Mouse (Mus musculus) cerebellum, postnatal 10 days (tissue): Measurements from ENCODE around the gene Acyp1.
A peak's percentile ranks its signal among the peaks of the same experiment; 100 is the strongest.

Experiments used
- DNase-seq, 2 experiments: peaks; one replicate each; pipeline ENCODE4 v3.0.0; 2021; ENCODE audit warnings: mixed read lengths in 2 of 2

Gene Acyp1

DNA sequence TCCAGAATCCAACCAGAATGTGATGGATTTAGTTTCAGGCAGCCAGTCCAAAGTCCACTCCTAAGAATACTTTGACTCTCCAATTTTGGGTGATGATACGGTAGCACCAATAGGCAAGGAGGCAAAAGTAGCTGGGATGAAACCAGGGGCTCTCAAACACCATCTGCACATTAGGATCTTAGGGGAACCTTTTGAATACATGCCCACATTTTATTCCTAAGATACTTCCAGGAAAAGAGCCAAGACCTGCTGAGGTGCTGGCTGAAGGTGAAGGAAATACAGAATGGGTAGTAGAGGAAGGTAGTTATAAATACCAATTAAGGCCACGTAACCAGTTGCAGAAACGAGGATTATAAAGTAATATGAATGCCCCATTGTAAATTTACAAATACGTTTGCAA is 6.5 kb downstream of the Acyp1 start:
- DNase-seq: peak; percentile 47 to 73

DNA sequence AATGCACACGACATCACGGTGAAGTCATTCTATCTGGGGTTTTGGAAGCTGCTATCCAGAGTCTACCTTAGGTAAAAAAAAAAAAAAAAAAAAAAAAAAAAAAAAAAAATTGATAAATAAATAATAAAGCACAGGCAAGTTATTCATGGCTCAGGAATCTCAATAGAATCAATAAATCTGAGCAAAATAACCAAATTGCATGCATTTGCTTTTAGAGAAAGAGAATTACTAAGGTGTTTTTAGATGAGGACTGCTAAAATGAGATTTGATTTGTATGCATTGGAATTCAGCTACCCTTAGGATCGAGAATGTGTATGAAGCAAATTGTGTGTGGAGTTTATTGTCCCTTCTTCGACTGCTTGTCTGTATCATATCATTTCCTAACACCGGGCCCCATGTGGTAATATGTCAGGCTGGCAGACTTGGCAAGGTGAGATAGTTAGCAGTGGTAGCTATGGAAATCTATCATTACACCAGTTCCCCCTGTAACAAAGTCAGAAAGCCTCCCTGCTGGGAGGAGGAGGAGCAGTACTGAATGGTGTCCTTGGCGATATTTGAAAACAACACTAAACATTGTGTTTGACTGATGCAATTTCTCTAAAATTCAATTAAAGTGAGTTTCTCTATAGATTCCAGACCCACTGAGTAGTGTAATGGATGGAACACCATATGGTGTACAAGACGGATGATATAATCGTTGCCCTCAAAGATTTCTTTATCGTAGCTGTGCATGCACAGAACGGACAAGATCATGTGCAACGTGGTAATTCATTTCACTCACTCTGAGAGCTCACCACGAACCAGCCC is 7.2 kb downstream of the Acyp1 start:
- peak; percentile 59 to 61 for DNase-seq

DNA sequence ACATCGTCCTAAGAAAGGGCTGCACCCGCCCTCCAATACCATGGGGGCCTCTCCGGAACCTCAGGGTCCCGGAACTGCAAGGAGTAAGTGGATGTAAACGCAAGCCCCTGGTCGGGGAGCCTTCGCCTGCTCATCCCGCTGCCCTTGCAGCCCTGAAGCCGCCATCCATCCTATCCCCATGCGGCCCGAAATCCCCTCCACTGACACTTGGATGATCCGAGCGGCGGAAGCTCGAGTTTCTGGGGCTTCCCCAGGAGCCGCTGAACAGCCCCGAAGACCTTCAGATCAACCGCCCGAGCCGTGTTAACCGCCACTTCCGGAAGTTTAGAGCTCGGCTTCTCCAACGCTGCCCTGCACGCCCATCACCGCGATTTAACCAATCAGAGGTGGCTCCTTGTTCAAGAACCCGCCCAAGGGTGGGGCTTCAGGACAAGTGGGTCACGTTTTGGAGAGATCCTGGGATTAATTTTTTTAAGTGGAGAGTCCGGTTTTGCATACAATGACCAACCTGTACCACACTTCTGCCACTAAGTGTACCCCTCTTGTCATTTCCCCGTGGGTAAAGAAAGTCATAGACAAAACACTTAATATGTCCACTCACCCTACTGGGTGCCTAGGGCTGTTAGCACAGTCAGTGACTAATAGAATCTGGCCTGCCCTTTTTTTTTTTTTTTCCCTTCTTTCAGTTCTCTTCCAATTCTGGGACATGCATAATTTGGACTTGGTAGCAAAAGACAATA is 8.0 kb downstream of the Acyp1 start:
- peak; percentile 98 for DNase-seq

GRCm38 (mm10) chr12:85279396-85280080 is 8.7 kb downstream of the Acyp1 start:
- peak in 1 of 2 experiments; percentile 48 for DNase-seq

- no peak for DNase-seq
These were observed 9.3 kb downstream of the Acyp1 start for GRCm38 (mm10) chr12:85278919-85279318.

GRCm38 (mm10) chr12:85276273-85276672 is 12.0 kb downstream of the Acyp1 start:
- DNase-seq: no peak

DNA sequence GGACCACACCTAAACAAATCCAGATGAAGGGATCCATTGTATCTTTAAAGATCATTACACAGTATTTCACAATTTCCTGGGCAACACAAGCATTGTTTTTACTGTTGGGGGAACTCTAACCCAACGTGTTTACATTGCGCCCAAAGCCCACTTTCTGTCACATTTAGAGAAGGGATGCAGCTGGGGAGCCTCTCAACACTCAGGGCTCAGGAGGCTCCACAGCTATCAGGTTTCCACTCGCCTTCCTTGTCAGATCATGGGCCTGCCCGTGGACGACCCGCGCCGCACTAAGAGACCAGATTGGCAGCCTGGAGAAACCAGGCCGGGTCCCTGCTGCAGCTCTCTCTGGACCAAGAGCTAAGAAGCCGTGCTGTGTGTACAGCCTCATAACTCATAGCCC is 14.7 kb downstream of the Acyp1 start:
- no peak for DNase-seq

GRCm38 (mm10) chr12:85271843-85272206 is 16.4 kb downstream of the Acyp1 start:
- DNase-seq: no peak

GRCm38 (mm10) chr12:85271132-85271842 is 17.0 kb downstream of the Acyp1 start:
- no peak for DNase-seq

DNA sequence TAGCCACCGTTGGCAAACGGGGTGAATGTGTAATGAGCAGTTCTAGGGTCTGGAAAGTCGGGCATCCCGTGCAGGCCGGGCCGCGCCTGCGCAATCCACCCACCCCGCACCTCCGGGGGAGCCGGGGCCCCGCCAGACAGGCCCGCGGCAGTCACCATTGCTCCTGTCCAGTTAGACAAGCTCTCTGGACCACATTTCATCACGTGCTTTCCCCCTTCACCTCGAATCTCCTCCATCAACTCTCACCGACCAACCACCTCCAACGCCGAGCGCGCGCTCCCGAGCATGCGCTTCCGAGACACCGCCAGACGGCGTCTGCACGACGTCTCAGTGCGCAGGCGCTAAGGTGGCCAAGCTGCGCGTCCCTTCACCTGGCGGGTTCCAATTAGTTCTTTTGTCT is 17.9 kb downstream of the Acyp1 start, which contains the start of gene Mlh3:
TSS of gene Mlh3 (minus strand) at position 281 of the 400 bp plus-strand sequence.
- peak; percentile 93 to 96 for DNase-seq

GRCm38 (mm10) chr12:85269821-85270220 is 18.4 kb downstream of the Acyp1 start:
- no peak for DNase-seq

- no peak for DNase-seq
These were observed 22.0 kb downstream of the Acyp1 start for GRCm38 (mm10) chr12:85266248-85266647.

DNA sequence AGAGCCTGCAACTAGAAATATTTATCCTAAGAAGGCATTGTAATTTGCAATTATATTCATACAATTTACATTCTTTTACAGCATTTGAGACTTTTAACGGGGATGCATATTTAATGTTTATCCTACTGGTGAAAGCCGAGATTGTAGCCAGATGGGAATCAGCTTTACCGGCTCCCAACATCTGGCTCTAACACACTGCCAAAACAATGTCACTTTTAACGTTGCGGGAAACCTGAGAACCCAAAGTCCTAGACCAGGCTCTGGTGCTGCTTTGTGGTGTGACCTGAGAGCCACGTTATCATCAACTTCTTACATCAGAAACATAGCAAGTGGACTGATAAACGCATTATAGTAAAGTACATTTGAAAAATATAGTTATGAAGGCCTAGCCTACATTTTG is 23.3 kb downstream of the Acyp1 start:
- no peak for DNase-seq

- DNase-seq: peak; percentile 67 to 70
These were observed 23.7 kb downstream of the Acyp1 start for GRCm38 (mm10) chr12:85264531-85264930.

DNA sequence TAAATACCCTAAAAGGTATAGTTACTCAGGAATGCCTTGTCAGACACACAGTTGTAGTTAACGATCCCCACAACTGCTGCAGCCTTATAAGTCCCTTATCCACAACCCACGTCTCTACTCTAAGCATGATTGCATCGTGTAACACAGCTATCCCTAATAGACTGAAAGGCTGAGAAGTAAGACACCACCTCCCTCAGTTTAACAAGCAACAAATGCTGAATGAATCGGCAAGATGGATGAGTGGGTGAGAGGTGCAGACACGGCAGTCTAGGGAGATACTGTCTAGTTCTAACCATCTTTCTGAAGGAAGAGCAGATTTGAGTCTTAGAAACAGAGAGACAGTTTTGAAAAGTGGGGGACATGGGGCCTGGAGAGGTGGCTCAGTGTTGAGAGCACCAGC is 25.0 kb downstream of the Acyp1 start:
- no peak for DNase-seq

DNA sequence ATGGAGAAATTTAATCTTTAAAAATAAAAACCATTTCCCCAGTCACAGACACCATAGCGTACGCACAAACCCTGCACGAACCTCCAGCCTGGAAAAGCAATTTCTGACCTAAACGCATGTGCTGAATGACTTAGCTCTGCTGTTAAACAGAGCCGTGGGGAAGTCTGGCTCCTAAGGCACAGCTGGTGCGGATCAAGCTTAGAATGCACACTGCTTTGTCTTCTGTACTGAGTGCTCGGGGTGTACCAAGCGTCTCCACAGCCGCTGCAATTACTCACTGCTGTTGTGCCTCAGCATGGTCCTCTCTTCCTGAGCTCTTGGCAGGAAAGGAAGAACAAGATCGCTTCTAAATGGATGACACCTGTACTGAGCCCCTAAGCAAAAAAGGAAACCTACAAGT is 25.7 kb downstream of the Acyp1 start:
- DNase-seq: no peak

DNA sequence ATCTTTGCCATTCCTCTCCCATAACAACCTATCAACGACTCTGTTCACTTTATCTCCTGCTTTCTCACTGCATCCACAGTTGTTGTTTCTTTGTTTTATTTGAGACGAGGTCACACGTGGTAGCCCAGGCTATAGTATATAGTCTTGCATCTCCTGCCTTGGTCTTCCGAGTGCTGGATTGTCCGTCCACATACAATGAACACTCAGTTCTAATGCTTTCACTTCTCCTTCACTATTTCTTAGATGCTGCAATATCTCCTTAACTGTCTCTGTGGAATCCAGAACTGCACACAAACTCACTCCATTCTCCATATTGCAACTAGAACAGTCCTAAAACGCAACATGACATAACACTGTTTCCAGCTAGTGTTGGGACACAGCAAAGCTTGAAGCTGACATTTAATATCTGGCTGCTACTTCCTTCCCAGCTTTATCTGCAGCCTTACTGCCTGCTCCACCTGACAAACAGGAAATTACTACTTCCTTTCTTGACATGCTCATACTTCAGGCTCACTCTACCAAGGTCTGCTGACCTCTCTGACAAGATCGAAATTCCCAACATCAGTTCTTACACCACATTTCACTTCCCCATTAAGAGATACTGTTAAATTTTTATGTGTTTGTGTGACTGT is 31.1 kb downstream of the Acyp1 start:
- no peak for DNase-seq

- DNase-seq: no peak
These were observed 32.0 kb downstream of the Acyp1 start for GRCm38 (mm10) chr12:85256074-85256751.

GRCm38 (mm10) chr12:85252083-85252482 is 36.2 kb downstream of the Acyp1 start:
- DNase-seq: no peak

DNA sequence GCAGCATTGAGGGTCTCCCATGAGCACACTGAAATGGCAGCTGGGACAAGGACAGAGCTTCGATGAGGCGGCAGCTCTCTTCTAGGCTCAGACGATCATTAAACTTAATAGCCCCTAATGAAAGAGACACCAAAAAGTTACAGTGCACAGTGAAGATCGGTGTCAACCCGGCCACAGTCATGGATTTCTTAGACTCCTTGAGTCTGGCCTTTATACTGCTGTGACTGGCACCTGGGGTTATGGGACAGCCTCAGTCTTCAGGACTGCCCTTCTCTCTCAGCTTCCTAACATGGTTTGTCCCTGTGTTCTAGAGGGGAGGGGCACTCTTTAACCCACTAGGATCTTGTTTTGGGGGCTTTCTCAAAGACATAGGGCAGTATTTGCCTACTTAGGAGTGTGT is 50.7 kb downstream of the Acyp1 start:
- no peak for DNase-seq
